Mouse (Mus musculus) lung, adult 2 months (tissue): Measurements from ENCODE around the gene Zbtb40.

Experiments
- CTCF ChIP-seq: fragments of 200-500 bp; IDR thresholded peaks from 2 replicates; pipeline ENCODE4 v1.5.1; 2011; ENCODE audit warnings: mild to moderate bottlenecking, low read length, control low read depth; ENCODE audit not compliant: insufficient read depth
- POLR2A ChIP-seq: fragments of 200-500 bp; IDR thresholded peaks from 2 replicates; pipeline ENCODE4 v1.6.1; 2011; ENCODE audit warnings: low read depth, mild to moderate bottlenecking, control low read depth, low read length, borderline replicate concordance; ENCODE audit errors: extremely low read depth

- TF ChIP-seq CTCF (no peak), POLR2A (no peak)
Measured at GRCm38 (mm10) chr4:136942761-136943160, 105.8 kb downstream of the Zbtb40 start.
